24 mouse cellular contexts compared by ENCODE assay signal in the genomic region with DNA sequence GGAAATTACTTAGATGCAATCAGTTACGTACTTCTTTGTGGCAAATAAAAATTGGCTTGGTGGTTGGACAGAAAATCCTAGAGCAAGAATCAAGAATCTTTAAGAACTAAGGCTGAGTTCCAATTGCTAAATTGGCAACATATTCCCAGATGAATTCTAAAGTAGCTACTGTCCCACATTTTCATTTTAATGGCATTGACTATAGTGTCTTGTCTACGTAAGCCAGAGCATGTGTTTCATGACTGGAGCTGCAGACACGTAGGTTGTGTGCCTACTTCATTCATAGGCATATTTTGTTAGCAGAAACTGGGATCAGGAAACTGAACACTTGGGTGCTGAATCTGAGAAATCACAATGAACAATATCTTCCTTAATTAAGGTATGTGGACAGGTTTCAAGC.
DNase-seq lines count a peak whose midpoint lies in the region; ATAC-seq lines count a peak whose summit lies in the region.
"Had no signal": no experiment of that assay in that cellular context is flagged by ENCODE, and none has a peak within 500 bp of the region (broad histone marks: within the 10 kb centered on the region; RNA-seq: fewer than 3 reads in every experiment).

No protein-coding gene starts in this region.

- H3K4me1 ChIP-seq in liver, embryonic 11.5 days (replicated peaks; ENCODE audit: control insufficient read depth, insufficient read depth, low read length) = no peaks in the 10 kb centered on the region
- H3K4me1 ChIP-seq: embryonic facial prominence, embryonic 10.5 days; embryonic facial prominence, embryonic 13.5 days; forebrain, embryonic 13.5 days; hindbrain, embryonic 12.5 days; hindbrain, embryonic 15.5 days had no signal

- intact Hi-C loops in left cerebral cortex, postnatal 25 days (cut with DNase I) = loop anchor here (5.0 kb wide), 1 partner anchor 93 kb away; no protein-coding TSS in a partner anchor

- no peak overlapping the region for H3K4me3 ChIP-seq in liver, embryonic 11.5 days (ENCODE audit: low read depth, low read length)
- H3K4me3 ChIP-seq: embryonic facial prominence, embryonic 10.5 days; embryonic facial prominence, embryonic 13.5 days; erythroblast, embryonic 14.5 days; forebrain, embryonic 13.5 days; gastrocnemius, adult 2 months; hindbrain, embryonic 12.5 days; hindbrain, embryonic 15.5 days had no signal

- no peaks in the 10 kb centered on the region for H3K9me3 ChIP-seq in liver, embryonic 11.5 days (ENCODE audit: control insufficient read depth, low read length)
- H3K9me3 ChIP-seq: embryonic facial prominence, embryonic 10.5 days; embryonic facial prominence, embryonic 13.5 days; forebrain, embryonic 13.5 days; hindbrain, embryonic 12.5 days; hindbrain, embryonic 15.5 days had no signal

- H3K27ac ChIP-seq in liver, embryonic 11.5 days (ENCODE audit: low read depth, low read length) = no peak overlapping the region
- H3K27ac ChIP-seq: embryonic facial prominence, embryonic 10.5 days; embryonic facial prominence, embryonic 13.5 days; forebrain, embryonic 13.5 days; gastrocnemius, adult 2 months; hindbrain, embryonic 12.5 days; hindbrain, embryonic 15.5 days had no signal

- DNase-seq in frontal cortex, postnatal 10 days (ENCODE audit: low spot score in 2 of 2) = no peak
- DNase-seq in left cerebral cortex, postnatal 25 days (ENCODE audit: low spot score in 2 of 2) = peak; percentile 2 to 82
- DNase-seq in left cerebral cortex, adult 11 months (ENCODE audit: low spot score) = no peak
- peak; percentile 60 for DNase-seq in telencephalon, adult 2 months (ENCODE audit: low read depth, low spot score)
- no peak for DNase-seq in liver, embryonic 11.5 days (ENCODE audit: low spot score)
- DNase-seq: adrenal gland, adult 2 months; adrenal gland, postnatal 14 days; cerebellum, adult 11-12 months; cerebellum, adult 8-10 months; cerebellum, postnatal 10 days; cerebellum, postnatal 36 days; embryo, embryonic 11 days; gastrocnemius, adult 2 months; gastrocnemius, postnatal 14 days; heart, adult 11 months had no signal

- 74% methylated on average over 3 of the region's 3 CpGs for WGBS in liver, embryonic 11.5 days

- no peaks in the 10 kb centered on the region for H3K36me3 ChIP-seq in liver, embryonic 11.5 days (ENCODE audit: control insufficient read depth, insufficient read depth, low read length)
- H3K36me3 ChIP-seq: embryonic facial prominence, embryonic 10.5 days; embryonic facial prominence, embryonic 13.5 days; hindbrain, embryonic 12.5 days; hindbrain, embryonic 15.5 days had no signal

- no peak overlapping the region for H3K4me2 ChIP-seq in liver, embryonic 11.5 days
- H3K4me2 ChIP-seq: embryonic facial prominence, embryonic 13.5 days; forebrain, embryonic 13.5 days; heart, embryonic 11.5 days; hindbrain, embryonic 12.5 days; hindbrain, embryonic 15.5 days had no signal

- H3K9ac ChIP-seq in liver, embryonic 11.5 days (ENCODE audit: low read depth, low read length) = no peak overlapping the region
- H3K9ac ChIP-seq: embryonic facial prominence, embryonic 13.5 days; forebrain, embryonic 13.5 days; hindbrain, embryonic 12.5 days; hindbrain, embryonic 15.5 days had no signal

- ATAC-seq in frontal cortex, adult (ENCODE audit: low TSS enrichment) = peak; percentile 100
- no peak for ATAC-seq in liver, embryonic 11.5 days (replicated peaks; ENCODE audit: low FRiP score)
- ATAC-seq: CD4-positive, CD25-positive, alpha-beta regulatory T cell, adult 4 months; forebrain, embryonic 13.5 days had no signal

- no peaks in the 10 kb centered on the region for H3K27me3 ChIP-seq in liver, embryonic 11.5 days (replicated peaks; ENCODE audit: control insufficient read depth, insufficient read depth, low read length)
- H3K27me3 ChIP-seq: embryonic facial prominence, embryonic 13.5 days; forebrain, embryonic 13.5 days; hindbrain, embryonic 12.5 days; hindbrain, embryonic 15.5 days had no signal

Comparison
In these comparisons a context has a peak if more than half of its experiments do, and no peak if none do; other contexts are left out.
1. DNase-seq: peak in left cerebral cortex, postnatal 25 days (2 of 2) and telencephalon, adult 2 months (single experiment); none in frontal cortex, postnatal 10 days (0 of 2), left cerebral cortex, adult 11 months (single experiment) and liver, embryonic 11.5 days (single experiment).